Mouse (Mus musculus) limb, embryonic 14.5 days (tissue): ENCODE measurements around the gene Celf5. TPM values are rescaled to one million over a fixed set of nuclear protein-coding genes. Genes with fewer than 3 reads are reported as not detected.

Experiments used
- ATAC-seq: fragments of 200-750 bp; cut with Nextera tagmentation; 2 replicates; pipeline ENCODE4 v1.8.0; 2017; ENCODE audit warnings: low read depth, moderate number of reproducible peaks, moderate TSS enrichment; ENCODE audit not compliant: low FRiP score
- DNase-seq: peaks from one replicate; pipeline ENCODE4 v3.0.0-alpha.2; 2015; ENCODE audit warnings: low spot score
- H3K27ac ChIP-seq: fragments of 300-500 bp; sonication (generic); replicated peaks from 2 replicates; pipeline ENCODE4 v1.5.1; 2014; ENCODE audit warnings: low read depth, mild to moderate bottlenecking, low read length, moderate library complexity, mixed read lengths
- H3K27me3 ChIP-seq: fragments of 300-500 bp; sonication (generic); 2 replicates; pipeline ENCODE4 v1.6.1; 2014; ENCODE audit warnings: low read length, mixed read lengths; ENCODE audit not compliant: control insufficient read depth, insufficient read depth
- H3K36me3 ChIP-seq: fragments of 300-500 bp; sonication (generic); 2 replicates; pipeline ENCODE4 v1.6.1; 2014; ENCODE audit warnings: mild to moderate bottlenecking, low read length, moderate library complexity, mixed read lengths; ENCODE audit not compliant: control insufficient read depth, insufficient read depth
- H3K4me1 ChIP-seq: fragments of 300-500 bp; sonication (generic); 2 replicates; pipeline ENCODE4 v1.6.1; 2014; ENCODE audit warnings: antibody characterized with exemption, low read length, mixed read lengths; ENCODE audit not compliant: control insufficient read depth, insufficient read depth
- H3K4me2 ChIP-seq: fragments of 300-500 bp; sonication (generic); replicated peaks from 2 replicates; pipeline ENCODE4 v1.6.1; 2014; ENCODE audit warnings: low read depth, mild to moderate bottlenecking, low read length, moderate library complexity; ENCODE audit not compliant: severe bottlenecking
- H3K4me3 ChIP-seq: fragments of 300-500 bp; sonication (generic); replicated peaks from 2 replicates; pipeline ENCODE4 v1.5.1; 2014; ENCODE audit warnings: low read length
- H3K9ac ChIP-seq: fragments of 300-500 bp; sonication (generic); 2 replicates; pipeline ENCODE4 v1.6.1; 2014; ENCODE audit warnings: mild to moderate bottlenecking, low read depth, low read length, moderate library complexity; ENCODE audit not compliant: severe bottlenecking
- H3K9me3 ChIP-seq: fragments of 300-500 bp; sonication (generic); 2 replicates; pipeline ENCODE4 v1.6.1; 2016; ENCODE audit warnings: low read length; ENCODE audit not compliant: control insufficient read depth
- POLR2A ChIP-seq: fragments of 200-500 bp; IDR thresholded peaks from 2 replicates; pipeline ENCODE4 v1.8.0; 2012; ENCODE audit warnings: inconsistent platforms, mild to moderate bottlenecking, moderate library complexity, borderline replicate concordance; ENCODE audit not compliant: insufficient read depth, insufficient read length; ENCODE audit errors: extremely low read depth
- WGBS: fragments of 180-500 bp; shearing (Covaris S2); extraction: QIAGEN DNeasy Blood & Tissue Kit; methylation state at CpG from one replicate; pipeline ENCODE4 v1.1.7; 2014; 5-methylcytosine and 5-hydroxymethylcytosine counted together
- polyA plus RNA-seq, 2 experiments: library from polyadenylated mRNA; depleted of rRNA in 1 of 2; stranded (reverse) in 1 of 2; unstranded in 1 of 2; fragments of >200 nt; fragmentation: Nextera tagmentation in 1 of 2; extraction: Ambion mirVana in 1 of 2; gene quantifications; 2 replicates each; pipeline versions ENCODE4 v1.2.1 to v1.2.3; 2012 to 2014

The Celf5 gene
- polyA plus RNA-seq, 2 experiments: 0.85 to 5.9 TPM

GRCm38 (mm10) chr10:81513798-81514197 is 31.3 kb upstream of the Celf5 start:
- Histone ChIP-seq H3K9ac (no peak overlapping the region), H3K27ac (no peak overlapping the region)
- no peak for DNase-seq

GRCm38 (mm10) chr10:81510246-81510810 is 27.8 kb upstream of the Celf5 start:
- Histone ChIP-seq H3K4me1 (no peaks in the 10 kb centered on the region), H3K4me3 (no peak overlapping the region), H3K9me3 (no peaks in the 10 kb centered on the region), H3K27me3 (no peaks in the 10 kb centered on the region), H3K36me3 (no peaks in the 10 kb centered on the region), H3K9ac (no peak overlapping the region), H3K27ac (no peak overlapping the region), H3K4me2 (no peak overlapping the region)
- ATAC-seq (no peak), DNase-seq (no peak)
- 81% methylated on average over 14 of the region's 14 CpGs for WGBS
- no peak for TF ChIP-seq POLR2A

More at GRCm38 (mm10) chr10:81513798-81514197, 31.3 kb upstream of the Celf5 start:
- no peak overlapping the region for H3K4me2 ChIP-seq
- 89% methylated on average over 5 of the region's 5 CpGs for WGBS
- H3K27me3 ChIP-seq: no peaks in the 10 kb centered on the region
- H3K4me3 ChIP-seq: no peak overlapping the region
- H3K4me1 ChIP-seq: no peaks in the 10 kb centered on the region
- no peak for TF ChIP-seq POLR2A
- ATAC-seq: no peak
- no peaks in the 10 kb centered on the region for H3K9me3 ChIP-seq
- no peaks in the 10 kb centered on the region for H3K36me3 ChIP-seq

- Histone ChIP-seq H3K36me3 (no peaks in the 10 kb centered on the region), H3K9ac (no peak overlapping the region), H3K27ac (no peak overlapping the region), H3K4me2 (no peak overlapping the region), H3K4me1 (peaks cover 2% of the 10 kb centered on the region; the same call in 1 of the 2 replicates), H3K4me3 (no peak overlapping the region), H3K27me3 (no peaks in the 10 kb centered on the region), H3K9me3 (no peaks in the 10 kb centered on the region)
- DNase-seq (no peak), ATAC-seq (no peak)
- WGBS: 69% methylated on average over 13 of the region's 13 CpGs
- no peak for TF ChIP-seq POLR2A
These were observed 25.4 kb upstream of the Celf5 start for GRCm38 (mm10) chr10:81507691-81508489.

- H3K9ac ChIP-seq: no peak overlapping the region
- no peak for DNase-seq
- no peaks in the 10 kb centered on the region for H3K36me3 ChIP-seq
- no peak overlapping the region for H3K4me3 ChIP-seq
- H3K27me3 ChIP-seq: no peaks in the 10 kb centered on the region
- no peak for ATAC-seq
- WGBS: 44% methylated on average over 6 of the region's 6 CpGs
- no peaks in the 10 kb centered on the region for H3K9me3 ChIP-seq
- peaks cover 3% of the 10 kb centered on the region; the same call in 1 of the 2 replicates for H3K4me1 ChIP-seq
- H3K27ac ChIP-seq: no peak overlapping the region
- no peak for TF ChIP-seq POLR2A
- no peak overlapping the region for H3K4me2 ChIP-seq
These were observed 24.6 kb upstream of the Celf5 start for GRCm38 (mm10) chr10:81507095-81507494.

GRCm38 (mm10) chr10:81505016-81505664 is 22.6 kb upstream of the Celf5 start:
- Histone ChIP-seq H3K27me3 (no peaks in the 10 kb centered on the region), H3K4me3 (no peak overlapping the region), H3K36me3 (no peaks in the 10 kb centered on the region), H3K4me2 (no peak overlapping the region), H3K9me3 (no peaks in the 10 kb centered on the region), H3K27ac (no peak overlapping the region), H3K9ac (no peak overlapping the region), H3K4me1 (peaks cover 3% of the 10 kb centered on the region; the same call in 1 of the 2 replicates)
- 83% methylated on average over 15 of the region's 15 CpGs for WGBS
- DNase-seq (no peak), ATAC-seq (no peak)
- no peak for TF ChIP-seq POLR2A
